Mouse (Mus musculus): ENCODE results near the gene Fam19a1. TPM values are rescaled to one million over a fixed set of nuclear protein-coding genes. Genes with fewer than 3 reads are reported as not detected.

Gene Fam19a1
- polyA plus RNA-seq, 1 experiment = not detected

DNA sequence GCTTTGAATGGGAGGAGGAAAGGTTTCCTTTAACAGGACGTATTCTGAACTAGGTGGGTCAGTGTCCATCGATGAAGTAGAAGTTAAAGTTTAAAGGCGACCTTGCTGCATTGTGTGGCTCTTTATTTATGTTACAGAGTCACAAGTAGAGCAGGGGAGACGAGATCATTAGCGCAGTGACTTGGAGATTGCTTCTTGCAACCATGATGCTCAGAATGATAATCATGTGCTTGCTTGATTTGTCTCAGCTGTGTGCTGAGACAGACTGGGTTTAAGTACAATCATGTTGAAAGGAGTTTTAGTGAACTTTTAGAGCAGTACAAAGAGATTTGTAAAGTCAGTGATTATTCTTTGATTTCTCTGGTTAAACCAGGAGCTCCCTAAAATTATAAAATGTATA, 536.3 kb downstream of the Fam19a1 start:
- Histone ChIP-seq H3K4me3 (ENCODE audit: control insufficient read depth, low read depth, low read length) (no peak overlapping the region), H3K27ac (ENCODE audit: control insufficient read depth, insufficient read depth, low read depth, low read length) (no peak overlapping the region), H3K27me3 (ENCODE audit: control insufficient read depth, insufficient read depth, low read length) (no peaks in the 10 kb centered on the region), H3K4me1 (ENCODE audit: control insufficient read depth, insufficient read depth, low read length) (no peaks in the 10 kb centered on the region), H3K36me3 (ENCODE audit: control insufficient read depth, insufficient read depth, low read length) (no peaks in the 10 kb centered on the region)
- TF ChIP-seq CTCF (IDR thresholded peaks at IDR 0.05; ENCODE audit: control insufficient read depth, insufficient read depth, insufficient replicate concordance, low read depth, low read length) = no peak
- TF ChIP-seq POLR2A (IDR thresholded peaks at IDR 0.05; ENCODE audit: control insufficient read depth, low read depth, low read length) = no peak

DNA sequence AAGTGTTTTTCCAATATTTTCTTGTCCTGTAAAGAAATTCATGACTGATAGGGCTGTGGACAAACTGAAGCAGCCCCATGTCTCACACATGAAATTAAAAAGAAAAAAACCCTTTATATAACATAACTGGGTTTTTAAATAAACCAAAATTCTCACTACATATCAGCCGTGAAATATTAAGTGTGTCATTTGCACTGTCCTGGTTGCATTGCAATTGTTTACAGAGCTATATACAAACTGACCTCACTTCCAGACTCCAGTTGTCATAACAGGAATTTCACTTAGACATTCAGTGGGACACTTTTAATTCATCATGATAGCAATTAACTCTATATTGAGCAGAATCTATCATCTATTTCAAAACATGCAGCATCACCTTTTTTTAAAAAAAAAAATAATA, 553.4 kb downstream of the Fam19a1 start:
- TF ChIP-seq CTCF (IDR thresholded peaks at IDR 0.05; ENCODE audit: control insufficient read depth, insufficient read depth, insufficient replicate concordance, low read depth, low read length) = no peak
- no peak for TF ChIP-seq POLR2A (IDR thresholded peaks at IDR 0.05; ENCODE audit: control insufficient read depth, low read depth, low read length)
- H3K27me3 ChIP-seq (ENCODE audit: control insufficient read depth, insufficient read depth, low read length) = no peaks in the 10 kb centered on the region
- H3K27ac ChIP-seq (ENCODE audit: control insufficient read depth, insufficient read depth, low read depth, low read length) = no peak overlapping the region
- no peaks in the 10 kb centered on the region for H3K4me1 ChIP-seq (ENCODE audit: control insufficient read depth, insufficient read depth, low read length)
- no peaks in the 10 kb centered on the region for H3K36me3 ChIP-seq (ENCODE audit: control insufficient read depth, insufficient read depth, low read length)
- H3K4me3 ChIP-seq (ENCODE audit: control insufficient read depth, low read depth, low read length) = no peak overlapping the region

DNA sequence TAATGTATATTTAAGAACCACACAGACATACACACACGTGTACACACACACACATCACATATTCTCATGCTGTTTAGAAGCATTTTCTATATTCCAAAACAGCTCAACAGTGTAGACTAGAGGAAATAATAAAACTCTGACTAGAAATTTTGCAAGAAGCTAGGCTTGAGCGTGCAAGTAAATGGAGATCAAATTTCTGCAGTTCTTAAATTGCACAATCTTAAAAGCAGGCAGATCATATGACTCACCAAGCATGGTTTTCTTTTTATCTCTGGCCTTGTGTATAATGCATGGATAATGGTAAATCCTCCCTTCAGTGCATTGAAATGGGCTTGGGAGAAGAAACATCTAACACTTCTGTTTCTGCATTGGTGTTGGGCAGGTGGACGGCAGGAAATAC, 564.9 kb downstream of the Fam19a1 start:
- Histone ChIP-seq H3K27ac (ENCODE audit: control insufficient read depth, insufficient read depth, low read depth, low read length) (no peak overlapping the region), H3K4me1 (ENCODE audit: control insufficient read depth, insufficient read depth, low read length) (no peaks in the 10 kb centered on the region), H3K4me3 (ENCODE audit: control insufficient read depth, low read depth, low read length) (no peak overlapping the region), H3K36me3 (ENCODE audit: control insufficient read depth, insufficient read depth, low read length) (no peaks in the 10 kb centered on the region), H3K27me3 (ENCODE audit: control insufficient read depth, insufficient read depth, low read length) (no peaks in the 10 kb centered on the region)
- TF ChIP-seq CTCF (IDR thresholded peaks at IDR 0.05; ENCODE audit: control insufficient read depth, insufficient read depth, insufficient replicate concordance, low read depth, low read length) (no peak), POLR2A (IDR thresholded peaks at IDR 0.05; ENCODE audit: control insufficient read depth, low read depth, low read length) (no peak)

Other genes starting within 250 kb of the Fam19a1 start
- 425 and 449 TPM in 2 replicates for gene 1700123L14Rik, start 53.1 kb downstream of the Fam19a1 start, polyA plus RNA-seq (2012; rRNA removed)

Measured in testis, adult 2 months (tissue).